Mouse (Mus musculus) testis, adult 2 months (tissue): ENCODE data around the gene Gsg1l. TPM values are rescaled to one million over a fixed set of nuclear protein-coding genes. Genes with fewer than 3 reads are reported as not detected.

Source experiments
- H3K27ac ChIP-seq: fragments of 200-500 bp; 2 replicates; pipeline ENCODE4 v1.5.1; 2012; ENCODE audit warnings: low read depth, low read length; ENCODE audit not compliant: control insufficient read depth, insufficient read depth
- H3K27me3 ChIP-seq: fragments of 200-500 bp; 2 replicates; pipeline ENCODE4 v1.6.1; 2012; ENCODE audit warnings: mild to moderate bottlenecking, low read length, moderate library complexity; ENCODE audit not compliant: control insufficient read depth, insufficient read depth
- H3K36me3 ChIP-seq: fragments of 200-500 bp; 2 replicates; pipeline ENCODE4 v1.6.1; 2012; ENCODE audit warnings: mild to moderate bottlenecking, low read length; ENCODE audit not compliant: control insufficient read depth, insufficient read depth
- H3K4me1 ChIP-seq: fragments of 200-500 bp; 2 replicates; pipeline ENCODE4 v1.6.1; 2012; ENCODE audit warnings: low read length; ENCODE audit not compliant: control insufficient read depth, insufficient read depth
- H3K4me3 ChIP-seq: fragments of 200-500 bp; 2 replicates; pipeline ENCODE4 v1.5.1; 2012; ENCODE audit warnings: low read depth, mild to moderate bottlenecking, low read length, moderate library complexity, mixed read lengths; ENCODE audit not compliant: control insufficient read depth
- CTCF ChIP-seq: fragments of 200-500 bp; IDR thresholded peaks from 2 replicates; pipeline ENCODE4 v1.5.1; 2012; ENCODE audit warnings: low read depth, mild to moderate bottlenecking, inconsistent platforms, low read length, moderate library complexity; ENCODE audit not compliant: control insufficient read depth, insufficient read depth, insufficient replicate concordance
- POLR2A ChIP-seq: fragments of 200-500 bp; IDR thresholded peaks from 2 replicates; pipeline ENCODE4 v1.6.1; 2012; ENCODE audit warnings: low read depth, mild to moderate bottlenecking, inconsistent platforms, low read length, moderate library complexity; ENCODE audit not compliant: control insufficient read depth
- polyA plus RNA-seq: library from polyadenylated mRNA; depleted of rRNA; stranded (reverse); fragments of >200 nt; gene quantifications from 2 replicates; pipeline ENCODE4 v1.2.3, GENCODE M21; 2012

The Gsg1l gene
- polyA plus RNA-seq, 1 experiment: 0.52 TPM

DNA sequence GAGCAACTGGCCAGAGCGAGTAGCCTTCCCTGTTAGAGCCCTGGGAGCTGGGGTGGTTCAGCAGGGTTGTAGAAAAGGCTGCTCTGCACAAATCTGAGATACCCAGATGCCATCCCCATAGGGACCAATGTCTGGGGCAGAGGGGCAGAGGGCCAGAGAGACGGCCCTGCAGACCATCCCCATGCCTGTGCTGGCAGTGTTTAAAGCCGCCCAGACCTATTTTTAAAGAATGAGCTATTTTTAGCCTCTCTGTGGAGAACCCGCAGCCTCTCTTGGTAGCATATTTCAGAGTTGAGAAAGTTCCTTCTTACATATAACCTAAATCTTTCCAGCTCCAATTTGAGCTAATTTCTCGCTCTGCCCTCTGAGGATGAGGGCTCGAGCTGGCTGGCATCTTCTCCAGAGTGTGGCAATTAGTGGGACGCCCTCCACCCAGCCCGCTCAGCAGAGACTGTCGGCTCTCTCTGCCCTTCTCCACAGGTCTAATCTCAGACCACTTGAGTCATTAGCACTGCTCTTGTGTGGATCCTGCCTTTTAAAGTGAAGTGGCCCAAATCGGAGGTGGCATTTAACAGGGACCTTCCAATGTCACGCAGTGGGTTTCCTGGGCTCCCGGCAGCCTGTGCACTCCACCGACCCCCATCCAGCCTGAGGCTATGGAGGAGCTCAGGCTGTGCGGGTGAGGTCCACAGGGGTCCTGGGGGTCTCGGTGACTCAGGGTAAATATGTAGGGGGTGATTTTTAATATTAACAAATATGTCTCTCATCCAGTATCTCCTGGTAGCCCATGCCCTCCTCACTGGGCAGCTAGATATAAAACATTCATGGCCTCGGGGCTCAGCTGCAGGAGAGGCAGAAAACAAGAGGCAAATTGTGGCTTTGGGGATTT lies 148.6 kb downstream of the Gsg1l start:
- Histone ChIP-seq H3K27me3 (no peaks in the 10 kb centered on the region), H3K27ac (no peak overlapping the region), H3K36me3 (no peaks in the 10 kb centered on the region), H3K4me3 (no peak overlapping the region), H3K4me1 (no peaks in the 10 kb centered on the region)
- no peak for TF ChIP-seq CTCF
- TF ChIP-seq POLR2A: no peak

DNA sequence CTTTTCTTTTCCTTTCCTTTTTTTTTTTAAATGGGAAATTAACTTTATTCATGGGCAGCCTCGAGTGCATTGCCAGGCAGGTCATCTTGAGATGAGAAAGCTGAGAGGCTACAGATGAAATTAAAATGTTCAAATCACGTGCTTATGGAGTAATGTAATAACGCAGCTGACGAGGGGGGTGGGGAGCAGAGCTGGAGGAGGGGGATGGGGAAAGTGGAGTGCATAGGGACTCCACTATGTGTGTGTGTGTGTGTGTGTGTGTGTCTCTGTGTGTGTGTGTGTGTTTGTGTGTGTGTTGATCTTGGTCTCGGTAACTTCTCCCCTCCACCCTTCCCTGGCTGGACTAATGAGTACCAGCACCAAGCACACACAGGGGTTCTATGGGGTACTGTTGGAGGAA lies 150.6 kb downstream of the Gsg1l start:
- TF ChIP-seq CTCF (no peak), POLR2A (no peak)
- Histone ChIP-seq H3K27ac (no peak overlapping the region), H3K4me3 (no peak overlapping the region), H3K36me3 (no peaks in the 10 kb centered on the region), H3K4me1 (no peaks in the 10 kb centered on the region), H3K27me3 (no peaks in the 10 kb centered on the region)

DNA sequence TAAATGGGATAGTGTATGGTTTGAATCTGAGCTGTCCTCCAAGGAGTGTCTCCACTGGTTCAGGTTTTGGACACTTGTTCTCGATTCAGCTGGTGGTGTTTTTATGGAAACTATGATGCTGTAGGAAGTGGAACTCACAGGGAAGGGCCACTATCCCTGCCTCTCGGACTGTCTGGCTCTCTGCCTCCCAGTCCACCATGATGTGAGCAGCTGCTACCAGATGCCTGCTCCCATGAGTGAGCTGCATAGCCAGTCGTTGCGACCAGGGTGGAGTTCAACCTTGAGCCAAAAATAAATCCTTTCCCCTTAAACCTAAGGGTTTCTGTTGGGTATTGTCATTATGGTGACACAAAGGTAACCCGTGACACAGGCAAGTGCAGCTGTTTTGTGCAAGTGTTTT lies 158.2 kb downstream of the Gsg1l start:
- Histone ChIP-seq H3K4me1 (no peaks in the 10 kb centered on the region), H3K27ac (no peak overlapping the region), H3K4me3 (no peak overlapping the region), H3K36me3 (no peaks in the 10 kb centered on the region), H3K27me3 (no peaks in the 10 kb centered on the region)
- no peak for TF ChIP-seq CTCF
- TF ChIP-seq POLR2A: no peak

- Histone ChIP-seq H3K4me3 (no peak overlapping the region), H3K4me1 (no peaks in the 10 kb centered on the region), H3K27me3 (no peaks in the 10 kb centered on the region), H3K27ac (no peak overlapping the region), H3K36me3 (no peaks in the 10 kb centered on the region)
- no peak for TF ChIP-seq CTCF
- no peak for TF ChIP-seq POLR2A
Measured at GRCm38 (mm10) chr7:125920801-125921200, 161.4 kb downstream of the Gsg1l start.

GRCm38 (mm10) chr7:125900386-125901161 lies 181.6 kb downstream of the Gsg1l start:
- TF ChIP-seq POLR2A: no peak
- TF ChIP-seq CTCF: no peak
- Histone ChIP-seq H3K4me1 (no peaks in the 10 kb centered on the region), H3K27ac (no peak overlapping the region), H3K36me3 (no peaks in the 10 kb centered on the region), H3K27me3 (no peaks in the 10 kb centered on the region), H3K4me3 (no peak overlapping the region)

GRCm38 (mm10) chr7:125899916-125900315 lies 182.3 kb downstream of the Gsg1l start:
- H3K27ac ChIP-seq: no peak overlapping the region
- H3K36me3 ChIP-seq: no peaks in the 10 kb centered on the region
- no peak overlapping the region for H3K4me3 ChIP-seq
- no peak for TF ChIP-seq CTCF
- H3K4me1 ChIP-seq: no peaks in the 10 kb centered on the region
- no peaks in the 10 kb centered on the region for H3K27me3 ChIP-seq

- TF ChIP-seq CTCF (no peak), POLR2A (no peak)
- Histone ChIP-seq H3K4me1 (no peaks in the 10 kb centered on the region), H3K36me3 (no peaks in the 10 kb centered on the region), H3K27ac (no peak overlapping the region), H3K4me3 (no peak overlapping the region), H3K27me3 (no peaks in the 10 kb centered on the region)
Measured at GRCm38 (mm10) chr7:125899036-125899435, 183.2 kb downstream of the Gsg1l start.

- no peak overlapping the region for H3K27ac ChIP-seq
- H3K27me3 ChIP-seq: no peaks in the 10 kb centered on the region
- no peak overlapping the region for H3K4me3 ChIP-seq
- H3K36me3 ChIP-seq: no peaks in the 10 kb centered on the region
- H3K4me1 ChIP-seq: no peaks in the 10 kb centered on the region
- TF ChIP-seq CTCF: no peak
- no peak for TF ChIP-seq POLR2A
Measured at GRCm38 (mm10) chr7:125897059-125897458, 185.2 kb downstream of the Gsg1l start.
